Mouse (Mus musculus) lung, adult 18-20 months (tissue): ENCODE measurements around the gene Msrb1.
A peak's percentile ranks its signal among the peaks of the same experiment; 100 is the strongest.
"Not testable (repeated sequence)": the region's sequence is repeated elsewhere in the genome, so short reads cannot be mapped to it uniquely, and the experiment has no call there.

Experiments
- DNase-seq, 2 experiments: peaks; one replicate each; pipeline ENCODE4 v3.0.0; 2022; ENCODE audit warnings: mixed read lengths in 2 of 2

The Msrb1 gene

GRCm38 (mm10) chr17:24720616-24721015, 15.8 kb upstream of the Msrb1 start:
- DNase-seq = not testable (repeated sequence)

GRCm38 (mm10) chr17:24721383-24721955, 15.0 kb upstream of the Msrb1 start:
- not testable (repeated sequence) for DNase-seq

DNA sequence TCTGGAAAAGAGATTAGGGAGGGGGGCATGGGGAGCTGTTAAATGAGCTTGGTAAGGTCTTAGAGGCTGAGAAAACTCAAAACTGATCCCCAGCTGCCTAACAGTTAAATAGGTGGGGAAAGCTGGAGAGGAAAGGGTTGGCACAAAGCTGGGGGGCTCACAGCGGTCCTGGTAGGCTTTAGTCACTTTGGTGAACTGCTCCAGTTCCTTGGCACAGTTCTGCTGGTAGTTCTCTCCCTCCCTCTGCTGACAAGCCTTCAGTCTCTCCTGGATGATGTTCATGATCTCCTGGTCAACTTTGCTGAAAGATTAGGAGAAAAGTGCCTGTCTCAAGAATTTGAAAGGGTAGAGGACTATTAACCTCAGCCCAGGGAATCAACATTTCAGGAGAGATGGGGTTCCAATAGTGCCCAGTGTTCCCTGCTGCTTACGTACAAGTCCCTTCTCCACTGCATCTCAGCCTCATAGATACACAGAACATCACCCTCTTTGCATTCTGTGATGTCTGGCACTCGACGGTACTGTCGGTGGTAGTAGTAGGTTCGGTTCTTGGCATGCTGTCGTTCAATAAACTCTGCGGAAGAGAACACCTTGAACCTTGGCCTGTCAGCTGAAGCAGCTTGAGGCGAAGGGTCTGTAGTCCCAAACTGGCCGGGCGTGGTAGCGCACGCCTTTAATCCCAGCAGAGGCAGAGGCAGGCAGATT, 14.1 kb upstream of the Msrb1 start:
- DNase-seq = no peak

DNA sequence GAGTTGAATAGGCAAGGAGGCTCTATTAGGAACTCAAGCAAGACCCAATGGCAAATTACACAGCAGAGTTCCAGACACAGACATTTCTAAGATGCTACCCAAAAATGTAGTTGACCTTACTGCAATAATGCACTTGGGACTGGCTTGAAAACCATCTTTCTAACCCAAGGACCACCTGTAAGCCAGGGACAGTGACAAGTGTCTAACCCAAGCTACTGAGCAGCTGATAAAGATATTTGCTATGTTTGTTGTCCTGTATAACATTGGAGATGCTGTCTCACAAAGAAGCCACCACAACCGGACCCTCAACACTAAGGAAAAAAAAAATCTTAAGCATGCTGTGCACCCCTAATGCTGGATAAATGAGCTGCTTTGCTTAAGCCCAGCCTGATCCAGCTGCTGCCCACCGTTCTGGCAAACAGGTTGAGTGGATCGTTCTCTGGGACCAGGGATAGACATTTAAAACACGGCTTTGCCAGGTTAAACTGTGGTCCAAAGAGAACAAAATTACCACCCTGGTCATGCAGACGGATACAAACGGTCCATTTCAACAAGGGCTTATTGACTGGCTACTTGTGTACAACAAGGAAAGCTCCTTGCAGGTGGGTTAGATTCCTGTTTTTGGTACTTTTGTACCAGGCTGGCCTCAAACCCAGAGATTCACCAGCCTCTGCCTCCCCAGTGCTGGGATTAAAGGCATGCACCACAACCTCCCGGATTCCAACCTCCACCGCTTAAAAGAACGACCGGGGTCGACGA, 13.1 kb upstream of the Msrb1 start:
- no peak for DNase-seq

- no peak for DNase-seq
These were observed 12.6 kb upstream of the Msrb1 start for GRCm38 (mm10) chr17:24723881-24724180.

- peak; percentile 92 to 96 for DNase-seq
These were observed 12.3 kb upstream of the Msrb1 start, which contains the start of gene Ndufb10 for GRCm38 (mm10) chr17:24724184-24724583. Ndufb10 (minus strand) TSS chr17:24724478.

GRCm38 (mm10) chr17:24725637-24726390, 10.6 kb upstream of the Msrb1 start:
- DNase-seq = no peak

DNA sequence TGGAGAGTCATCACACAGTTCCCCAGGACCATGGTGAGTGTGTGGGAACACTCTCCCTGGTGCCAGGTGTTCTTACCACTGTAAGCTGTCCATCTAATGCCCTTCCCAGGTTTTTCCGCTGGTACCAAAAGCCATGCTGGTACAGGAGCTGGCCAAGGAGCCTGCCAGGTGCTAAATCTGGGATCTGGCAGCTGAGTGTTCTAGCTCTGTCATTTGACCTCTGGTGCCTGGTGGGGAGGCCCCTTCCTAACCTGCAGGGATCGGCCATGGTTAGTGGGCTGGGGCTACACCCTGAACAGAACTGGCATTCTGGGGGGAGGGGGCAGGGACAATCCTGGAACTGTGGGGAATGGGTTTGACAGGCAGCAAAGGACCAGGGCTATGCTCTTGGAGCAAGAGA, 8.8 kb upstream of the Msrb1 start, which contains the start of gene Rpl3l:
Gene Rpl3l, plus strand, starts transcription at position 203 of the 400 bp plus-strand sequence.
- DNase-seq = no peak

GRCm38 (mm10) chr17:24728184-24728583, 8.3 kb upstream of the Msrb1 start:
- no peak for DNase-seq

GRCm38 (mm10) chr17:24729067-24729466, 7.4 kb upstream of the Msrb1 start:
- no peak for DNase-seq

DNA sequence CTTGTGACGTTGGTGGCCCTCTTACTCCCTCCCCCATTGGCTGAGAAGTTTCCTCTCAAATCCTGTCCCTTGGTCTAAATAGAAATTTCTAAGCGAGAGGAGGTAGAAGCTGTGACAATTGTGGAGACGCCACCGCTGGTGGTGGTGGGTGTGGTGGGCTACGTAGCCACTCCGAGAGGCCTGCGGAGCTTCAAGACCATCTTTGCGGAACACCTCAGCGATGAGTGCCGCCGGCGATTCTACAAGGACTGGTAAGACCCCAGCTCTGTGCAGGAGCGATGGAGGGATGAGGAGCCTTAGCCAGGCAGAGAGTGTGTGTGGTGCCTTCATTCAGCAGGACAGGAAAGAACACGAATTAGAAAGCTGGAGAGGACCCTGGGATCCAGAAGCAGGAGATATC, 5.7 kb upstream of the Msrb1 start:
- DNase-seq = no peak

DNA sequence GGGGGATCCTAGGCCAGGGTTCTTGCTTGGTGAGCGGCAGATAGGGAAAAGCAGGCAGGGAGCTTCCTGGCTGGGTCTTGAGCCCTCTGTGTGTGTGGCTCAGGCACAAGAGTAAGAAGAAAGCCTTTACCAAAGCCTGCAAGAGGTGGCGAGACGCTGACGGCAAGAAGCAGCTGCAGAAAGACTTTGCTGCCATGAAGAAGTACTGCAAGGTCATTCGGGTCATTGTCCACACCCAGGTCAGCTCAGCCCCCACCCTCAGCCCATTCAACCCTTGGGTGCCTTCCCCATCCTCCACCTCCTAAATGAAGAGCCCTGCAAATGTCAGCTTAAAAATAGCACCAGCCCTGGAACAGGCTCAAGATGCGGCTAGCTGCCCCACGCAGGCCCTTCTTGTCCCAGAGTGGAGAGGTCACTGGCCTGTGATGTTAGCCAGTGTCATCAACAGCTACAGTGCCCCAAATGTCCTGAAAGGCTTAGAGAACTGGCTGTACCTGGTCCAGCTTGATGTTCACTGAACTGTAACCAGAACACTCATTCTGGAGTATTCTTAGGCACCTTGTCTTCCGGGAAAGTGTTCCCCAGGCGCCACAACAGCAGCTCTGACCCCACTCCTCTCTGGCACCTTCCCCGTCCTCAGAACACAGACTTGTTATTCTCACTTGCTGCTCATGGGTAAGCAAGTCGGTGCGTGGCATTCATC, 4.1 kb upstream of the Msrb1 start:
- no peak for DNase-seq

- DNase-seq = peak; percentile 30 to 33
These were observed 2.9 kb upstream of the Msrb1 start for GRCm38 (mm10) chr17:24733434-24734050.

DNA sequence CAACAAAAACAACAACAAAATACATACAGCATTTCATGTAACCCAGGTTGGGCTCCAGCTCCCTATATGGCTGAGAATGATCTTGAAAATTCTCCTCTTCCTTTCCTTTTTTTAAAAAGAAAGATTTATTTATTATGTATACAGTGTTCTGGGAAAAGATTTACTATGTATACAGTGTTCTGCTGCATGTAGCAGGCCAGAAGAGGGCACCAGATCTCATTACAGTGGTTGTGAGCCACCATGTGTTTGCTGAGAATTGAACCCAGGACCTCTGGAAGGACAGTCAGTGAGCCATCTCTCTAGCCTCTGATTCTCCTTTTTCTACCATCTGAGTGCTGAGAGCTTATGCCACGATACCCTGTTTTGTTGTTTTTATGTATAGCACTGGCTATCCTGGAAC, 1.9 kb upstream of the Msrb1 start:
- no peak for DNase-seq

DNA sequence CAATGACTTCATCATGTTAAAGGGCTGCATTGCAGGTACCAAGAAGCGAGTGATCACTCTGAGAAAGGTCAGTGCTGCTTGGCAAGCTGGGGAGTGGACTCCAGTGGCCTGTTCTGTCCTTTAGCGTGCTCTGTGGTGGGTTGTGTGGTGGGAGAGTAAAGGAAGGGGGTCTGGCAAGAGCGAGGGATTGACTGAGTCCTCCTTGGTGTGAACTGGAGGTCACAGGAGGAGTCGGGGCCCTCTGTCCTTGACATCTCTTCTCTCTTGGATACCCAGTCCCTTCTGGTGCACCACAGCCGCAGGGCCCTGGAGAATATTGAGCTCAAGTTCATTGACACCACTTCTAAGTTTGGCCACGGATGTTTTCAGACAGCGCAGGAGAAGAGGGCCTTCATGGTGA, 996 bp upstream of the Msrb1 start:
- no peak for DNase-seq

DNA sequence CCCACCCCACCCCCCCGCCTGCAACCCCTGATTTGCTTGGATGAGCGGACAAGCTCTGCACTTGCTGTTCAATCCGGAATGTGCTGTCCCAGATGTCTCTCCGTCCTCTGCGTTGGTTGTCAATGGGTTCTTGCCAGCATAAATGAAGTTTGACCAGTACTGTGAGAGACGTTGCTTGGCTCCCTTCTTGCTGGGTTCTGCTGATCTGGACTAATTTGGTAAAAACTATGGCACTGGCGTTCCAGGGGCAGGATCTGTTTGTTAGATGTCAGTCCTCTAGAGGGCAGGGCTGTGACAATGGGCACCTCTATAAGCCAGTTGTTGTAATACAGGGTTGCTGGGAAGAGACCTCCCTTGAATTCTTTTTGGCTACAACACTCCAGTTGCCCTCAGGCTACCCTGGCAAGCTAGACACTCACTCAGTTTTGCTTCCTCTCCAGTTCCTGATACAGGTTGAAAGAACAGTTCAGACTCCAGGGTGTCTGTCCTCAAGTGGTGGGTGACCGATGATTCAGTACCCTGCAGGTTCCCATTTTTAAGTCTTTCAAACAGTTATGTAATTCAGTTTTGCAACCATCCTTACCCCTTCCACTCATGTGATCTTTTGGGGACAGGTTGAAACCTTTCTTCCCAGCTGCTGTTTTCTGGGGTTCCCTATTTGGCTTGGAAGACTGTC, 831 bp downstream of the Msrb1 start:
- no peak for DNase-seq

GRCm38 (mm10) chr17:24738238-24738637, 1.8 kb downstream of the Msrb1 start:
- DNase-seq = peak in 1 of 2 experiments; percentile 45

GRCm38 (mm10) chr17:24739926-24740325, 3.5 kb downstream of the Msrb1 start:
- DNase-seq = no peak

DNA sequence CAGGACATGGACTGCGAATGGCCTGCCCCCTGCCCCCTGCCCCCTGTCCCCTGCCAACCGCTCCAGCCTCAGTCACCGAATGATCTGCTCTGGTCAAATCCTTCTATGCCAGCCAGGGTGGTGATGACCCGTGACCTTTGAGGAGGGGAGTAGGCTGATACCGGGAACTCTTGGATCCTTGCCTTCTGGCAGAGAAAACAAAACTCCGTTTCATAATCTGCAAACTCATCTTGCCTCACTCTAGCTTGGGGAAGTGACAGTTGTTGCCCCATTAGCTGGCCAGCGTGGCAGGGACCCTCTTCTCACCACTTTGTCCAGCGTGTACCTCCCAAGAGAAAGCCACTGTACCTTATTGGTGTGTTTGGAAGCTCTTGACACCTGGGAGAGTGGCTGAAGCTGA, 5.9 kb downstream of the Msrb1 start:
- peak; percentile 44 to 52 for DNase-seq

DNA sequence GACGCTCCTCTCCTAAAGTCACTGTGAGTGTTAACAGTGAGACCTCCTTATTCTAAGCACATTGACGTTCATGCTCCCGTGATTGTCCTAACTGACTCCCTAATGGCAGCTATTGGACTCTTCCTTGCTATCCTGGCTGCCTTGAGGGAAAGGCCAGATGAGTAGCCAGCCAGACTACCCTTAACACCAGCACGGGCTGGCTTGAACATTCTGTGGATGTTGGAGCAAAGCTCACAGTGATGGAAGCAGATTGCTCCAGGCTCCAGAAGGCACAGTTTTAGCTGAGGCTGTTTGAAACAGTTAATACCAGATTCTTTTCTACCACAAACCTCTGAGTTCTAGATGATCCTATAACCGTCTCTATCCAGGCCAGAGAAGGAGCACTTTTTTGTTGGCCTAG, 7.5 kb downstream of the Msrb1 start:
- no peak for DNase-seq

- DNase-seq = no peak
These were observed 7.9 kb downstream of the Msrb1 start for GRCm38 (mm10) chr17:24744381-24744780.
